ENCODE assay signal across 9 mouse cellular contexts in the genomic region with DNA sequence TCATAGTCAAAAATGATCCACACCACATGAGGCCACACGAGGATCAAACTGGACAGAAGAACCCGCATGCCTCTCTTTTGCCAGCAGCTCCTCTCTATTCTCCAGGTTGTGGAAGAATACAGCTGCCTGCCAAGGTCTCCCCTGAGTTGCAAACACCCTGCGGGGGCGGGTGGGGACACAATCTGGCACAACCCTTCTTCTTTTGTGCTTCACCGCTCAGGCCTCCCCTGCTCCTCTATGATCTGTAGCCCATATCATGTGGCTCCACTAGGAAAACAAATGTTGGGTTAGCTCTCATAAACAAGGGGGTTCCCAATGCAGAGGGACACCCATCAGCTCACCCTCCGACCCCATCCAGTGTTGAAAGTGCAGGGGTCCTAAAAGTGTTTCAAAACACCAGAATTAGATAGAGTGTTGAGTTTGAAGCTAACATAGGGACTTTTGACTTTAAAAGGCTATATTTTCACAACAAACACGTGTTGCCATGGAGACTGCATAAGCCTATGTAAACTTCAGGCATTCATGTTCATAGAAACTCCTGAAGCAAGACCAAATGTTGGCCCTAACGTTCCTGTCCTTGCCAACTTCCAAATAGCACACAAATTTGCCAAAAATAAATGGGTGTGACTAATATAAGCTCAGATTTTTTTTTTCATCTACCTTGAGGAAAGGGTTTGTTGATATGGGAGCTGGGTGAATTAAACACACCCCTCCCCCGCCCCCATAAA.
DNase-seq lines count a peak whose midpoint lies in the region; ATAC-seq and TF ChIP-seq lines count a peak whose summit lies in the region.
"Had no signal": no experiment of that assay in that cellular context is flagged by ENCODE, and none has a peak within 500 bp of the region (broad histone marks: within the 10 kb centered on the region; RNA-seq: fewer than 3 reads in every experiment).

No protein-coding gene starts in this region.

- peak; percentile 16 for DNase-seq in adrenal gland, postnatal 14 days
- no peak for DNase-seq in adrenal gland, adult 18-20 months (ENCODE audit: low spot score in 2 of 2)
- DNase-seq in kidney, adult 18-20 months: no peak
- peak; percentile 23 for DNase-seq in midbrain, embryonic 14.5 days
- peak; percentile 30 for DNase-seq in stomach, postnatal 0 days (ENCODE audit: low spot score)
- no peak for DNase-seq in liver

- H3K4me2 ChIP-seq in kidney, embryonic 15.5 days: no peak overlapping the region
- H3K4me2 ChIP-seq in midbrain, embryonic 14.5 days (ENCODE audit: low read length): no peak overlapping the region
- no peak overlapping the region for H3K4me2 ChIP-seq in midbrain, embryonic 13.5 days (replicated peaks)
- no peak overlapping the region for H3K4me2 ChIP-seq in stomach, postnatal 0 days (replicated peaks; ENCODE audit: low read depth)
- H3K4me2 ChIP-seq: forebrain, embryonic 12.5 days had no signal

- H3K27me3 ChIP-seq in kidney, embryonic 15.5 days: 0 out of 2 replicates have a peak, but pooled peaks cover 4% of the 10 kb centered on the region
- no peaks in the 10 kb centered on the region for H3K27me3 ChIP-seq in midbrain, embryonic 14.5 days (ENCODE audit: control insufficient read depth, insufficient read depth, low read length)
- H3K27me3 ChIP-seq in midbrain, embryonic 13.5 days: peaks cover 11% of the 10 kb centered on the region
- no peaks in the 10 kb centered on the region for H3K27me3 ChIP-seq in stomach, postnatal 0 days (ENCODE audit: control insufficient read depth, insufficient read depth, low read length)

- H3K9me3 ChIP-seq in kidney, embryonic 15.5 days (replicated peaks): no peaks in the 10 kb centered on the region
- no peaks in the 10 kb centered on the region for H3K9me3 ChIP-seq in midbrain, embryonic 14.5 days (ENCODE audit: control insufficient read depth, low read length)
- no peaks in the 10 kb centered on the region for H3K9me3 ChIP-seq in midbrain, embryonic 13.5 days
- H3K9me3 ChIP-seq in stomach, postnatal 0 days (ENCODE audit: control insufficient read depth, low read length): no peaks in the 10 kb centered on the region
- H3K9me3 ChIP-seq: forebrain, embryonic 12.5 days had no signal

- peaks cover 26% of the 10 kb centered on the region for H3K4me1 ChIP-seq in kidney, embryonic 15.5 days
- no peaks in the 10 kb centered on the region for H3K4me1 ChIP-seq in midbrain, embryonic 14.5 days (ENCODE audit: control insufficient read depth, insufficient read depth, low read length)
- H3K4me1 ChIP-seq in midbrain, embryonic 13.5 days (replicated peaks): peaks cover 5% of the 10 kb centered on the region
- H3K4me1 ChIP-seq in stomach, postnatal 0 days (replicated peaks; ENCODE audit: control insufficient read depth, insufficient read depth): no peaks in the 10 kb centered on the region

- whole genome bisulfite sequencing in kidney, embryonic 15.5 days: 46% methylated on average over 9 of the region's 9 CpGs
- 58% methylated on average over 9 of the region's 9 CpGs for WGBS in midbrain, embryonic 14.5 days
- WGBS in midbrain, embryonic 13.5 days: 61% methylated on average over 9 of the region's 9 CpGs
- 49% methylated on average over 9 of the region's 9 CpGs for WGBS in stomach, postnatal 0 days

- no peak overlapping the region for H3K9ac ChIP-seq in kidney, embryonic 15.5 days
- no peak overlapping the region for H3K9ac ChIP-seq in midbrain, embryonic 14.5 days (replicated peaks; ENCODE audit: low read length)
- no peak overlapping the region for H3K9ac ChIP-seq in midbrain, embryonic 13.5 days (replicated peaks)
- H3K9ac ChIP-seq in stomach, postnatal 0 days (ENCODE audit: low read length): no peak overlapping the region
- H3K9ac ChIP-seq: forebrain, embryonic 12.5 days had no signal

- peak overlapping the region; percentile 18; the same call in 1 of the 2 replicates for H3K27ac ChIP-seq in kidney, embryonic 15.5 days
- no peak overlapping the region for H3K27ac ChIP-seq in midbrain, embryonic 14.5 days (replicated peaks; ENCODE audit: low read depth, low read length)
- no peak overlapping the region for H3K27ac ChIP-seq in midbrain, embryonic 13.5 days
- peak overlapping the region; percentile 59 for H3K27ac ChIP-seq in stomach, postnatal 0 days (replicated peaks)
- H3K27ac ChIP-seq: forebrain, embryonic 12.5 days had no signal

- TF ChIP-seq EP300 in stomach, postnatal 0 days (optimal IDR thresholded peaks at IDR 0.05): peak; percentile 74

- no peak for TF ChIP-seq CTCF in stomach, postnatal 0 days (IDR thresholded peaks at IDR 0.05; ENCODE audit: low read depth)

- peak; percentile 80 for ATAC-seq in kidney, embryonic 15.5 days (replicated peaks; ENCODE audit: low FRiP score)
- no peak for ATAC-seq in midbrain, embryonic 14.5 days (ENCODE audit: low FRiP score, low TSS enrichment)
- ATAC-seq in midbrain, embryonic 13.5 days: no peak
- ATAC-seq in stomach, postnatal 0 days (ENCODE audit: low FRiP score, low TSS enrichment): peak; percentile 59; the same call in 1 of the 2 replicates

- H3K36me3 ChIP-seq in kidney, embryonic 15.5 days: no peaks in the 10 kb centered on the region
- H3K36me3 ChIP-seq in midbrain, embryonic 14.5 days (ENCODE audit: control insufficient read depth, insufficient read depth, low read length): no peaks in the 10 kb centered on the region
- H3K36me3 ChIP-seq in midbrain, embryonic 13.5 days: no peaks in the 10 kb centered on the region
- no peaks in the 10 kb centered on the region for H3K36me3 ChIP-seq in stomach, postnatal 0 days (ENCODE audit: control insufficient read depth, insufficient read depth, low read length)
- H3K36me3 ChIP-seq: forebrain, embryonic 12.5 days had no signal

- no peak overlapping the region for H3K4me3 ChIP-seq in kidney, embryonic 15.5 days (replicated peaks)
- no peak overlapping the region for H3K4me3 ChIP-seq in midbrain, embryonic 14.5 days (replicated peaks; ENCODE audit: low read depth, low read length)
- H3K4me3 ChIP-seq in midbrain, embryonic 13.5 days (replicated peaks): no peak overlapping the region
- no peak overlapping the region for H3K4me3 ChIP-seq in stomach, postnatal 0 days (ENCODE audit: low read depth, low read length)
- H3K4me3 ChIP-seq: forebrain, embryonic 12.5 days had no signal

Comparison
In these comparisons a context has a peak if more than half of its experiments do, and no peak if none do; other contexts are left out.
1. DNase-seq: peak in adrenal gland, postnatal 14 days (single experiment), midbrain, embryonic 14.5 days (single experiment) and stomach, postnatal 0 days (single experiment); none in adrenal gland, adult 18-20 months (0 of 2), kidney, adult 18-20 months (single experiment) and liver (single experiment).
2. ATAC-seq: peak in kidney, embryonic 15.5 days (single experiment) and stomach, postnatal 0 days (single experiment); none in midbrain, embryonic 14.5 days (single experiment) and midbrain, embryonic 13.5 days (single experiment).
3. H3K27ac ChIP-seq: peak in kidney, embryonic 15.5 days (single experiment) and stomach, postnatal 0 days (single experiment); none in midbrain, embryonic 14.5 days (single experiment) and midbrain, embryonic 13.5 days (single experiment).